Mouse (Mus musculus) heart, postnatal 0 days (tissue): ENCODE measurements around the gene Dnajc2. TPM values are rescaled to one million over a fixed set of nuclear protein-coding genes. Genes with fewer than 3 reads are reported as not detected.

ENCODE experiments used
- ATAC-seq: fragments of 200-750 bp; cut with Nextera tagmentation; 2 replicates; pipeline ENCODE4 v1.8.0; 2017; ENCODE audit warnings: low read depth, moderate number of reproducible peaks, moderate library complexity; ENCODE audit not compliant: insufficient read depth
- DNase-seq: peaks from one replicate; pipeline ENCODE4 v3.0.0-alpha.2; 2016; ENCODE audit warnings: low spot score
- H3K27ac ChIP-seq: fragments of 300-500 bp; sonication (generic); 2 replicates; pipeline ENCODE4 v1.5.1; 2014; ENCODE audit warnings: low read depth, mild to moderate bottlenecking
- H3K27me3 ChIP-seq: fragments of 300-500 bp; sonication (generic); 2 replicates; pipeline ENCODE4 v1.6.1; 2014; ENCODE audit warnings: low read length, mixed read lengths; ENCODE audit not compliant: control insufficient read depth, insufficient read depth
- H3K36me3 ChIP-seq: fragments of 300-500 bp; sonication (generic); replicated peaks from 2 replicates; pipeline ENCODE4 v1.6.1; 2014; ENCODE audit warnings: low read length, mixed read lengths; ENCODE audit not compliant: control insufficient read depth, insufficient read depth
- H3K4me1 ChIP-seq: fragments of 300-500 bp; sonication (generic); 2 replicates; pipeline ENCODE4 v1.6.1; 2014; ENCODE audit warnings: antibody characterized with exemption; ENCODE audit not compliant: control insufficient read depth, insufficient read depth
- H3K4me2 ChIP-seq: fragments of 300-500 bp; sonication (generic); 2 replicates; pipeline ENCODE4 v1.6.1; 2014; ENCODE audit warnings: low read depth, mild to moderate bottlenecking, low read length, moderate library complexity
- H3K4me3 ChIP-seq: fragments of 300-500 bp; sonication (generic); 2 replicates; pipeline ENCODE4 v1.5.1; 2014; ENCODE audit warnings: low read depth, low read length
- H3K9ac ChIP-seq: fragments of 300-500 bp; sonication (generic); replicated peaks from 2 replicates; pipeline ENCODE4 v1.6.1; 2014; ENCODE audit warnings: low read depth, low read length, mixed read lengths
- H3K9me3 ChIP-seq: fragments of 300-500 bp; sonication (generic); replicated peaks from 2 replicates; pipeline ENCODE4 v1.6.1; 2016; ENCODE audit warnings: low read length; ENCODE audit not compliant: control insufficient read depth
- CTCF ChIP-seq: IDR thresholded peaks from 2 replicates; pipeline ENCODE4 v1.5.1; 2016; ENCODE audit warnings: antibody characterized with exemption, control low read depth, low read depth
- EP300 ChIP-seq: IDR thresholded peaks from 2 replicates; pipeline ENCODE4 v1.6.1; 2016; ENCODE audit warnings: antibody characterized with exemption, low read depth
- WGBS: fragments of 180-500 bp; shearing (Covaris S2); extraction: QIAGEN DNeasy Blood & Tissue Kit; methylation state at CpG from one replicate; pipeline ENCODE4 v1.1.7; 2014; 5-methylcytosine and 5-hydroxymethylcytosine counted together
- polyA plus RNA-seq: library from polyadenylated mRNA; unstranded; fragments of >200 nt; fragmentation: Nextera tagmentation; extraction: Ambion mirVana; gene quantifications from 2 replicates; pipeline ENCODE4 v1.2.1, GENCODE M21; 2015
- total RNA-seq: library from RNA; depleted of rRNA; stranded (reverse); fragments of >200 nt; gene quantifications from 2 replicates; pipeline ENCODE4 v1.2.3, GENCODE M21; 2014; ENCODE audit warnings: low replicate concordance

Dnajc2 gene
- total and polyA plus RNA-seq, 2 experiments from 2014 or later = 7.9 to 37.5 TPM

DNA sequence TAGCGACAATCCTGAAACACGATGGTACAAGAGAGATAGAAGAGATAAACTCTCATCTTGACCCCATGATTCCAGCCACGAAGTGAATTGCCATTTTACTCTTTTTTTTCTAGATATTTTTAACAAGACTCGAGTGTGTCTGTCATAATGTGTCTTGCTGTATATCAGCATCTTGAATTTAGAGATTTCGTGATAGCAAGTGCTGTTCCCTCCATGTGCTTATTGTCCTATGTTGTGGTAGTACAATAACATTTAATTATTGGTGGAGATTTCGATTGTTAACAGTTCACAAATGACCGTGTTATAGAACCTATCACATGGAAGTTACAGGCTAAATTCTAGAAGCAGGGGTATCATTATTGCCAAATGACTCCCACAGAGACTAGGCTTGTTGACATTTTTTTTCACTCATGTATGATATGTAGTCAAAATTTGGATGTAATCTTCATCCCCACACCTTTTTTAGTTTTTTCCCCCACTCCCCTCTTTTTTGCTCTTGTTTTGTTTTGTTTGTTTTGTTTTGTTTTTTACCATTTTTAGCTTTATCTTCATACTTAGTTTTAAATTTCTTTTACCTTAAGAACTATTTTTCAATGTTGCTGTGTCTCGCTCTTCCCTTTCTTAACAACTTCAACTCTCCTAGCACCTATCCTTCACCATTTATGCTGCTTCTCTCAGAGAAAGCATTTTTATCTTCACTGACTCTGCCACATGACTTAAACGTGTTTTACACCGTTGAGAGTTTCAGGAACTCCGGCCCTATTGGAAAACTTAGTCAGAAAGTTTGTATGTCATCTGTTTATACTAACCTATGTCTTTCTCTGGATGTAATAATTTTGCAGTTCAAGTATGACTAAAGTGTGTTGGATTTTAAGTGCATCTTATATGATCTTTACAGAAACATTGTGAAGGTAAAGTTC lies 2.4 kb upstream of the Dnajc2 start:
- ATAC-seq (no peak), DNase-seq (no peak)
- Histone ChIP-seq H3K27me3 (no peaks in the 10 kb centered on the region), H3K9ac (peak overlapping the region; percentile 96), H3K36me3 (peaks cover 21% of the 10 kb centered on the region; the same call in 1 of the 2 replicates), H3K4me3 (peak overlapping the region; percentile 92), H3K4me1 (0 out of 2 replicates have a peak, but pooled peaks cover 10% of the 10 kb centered on the region), H3K27ac (peak overlapping the region; percentile 92), H3K4me2 (peak overlapping the region; percentile 93), H3K9me3 (no peaks in the 10 kb centered on the region)
- 29% methylated on average over 11 of the region's 11 CpGs for WGBS
- TF ChIP-seq EP300 (no peak), CTCF (no peak)

- Histone ChIP-seq H3K36me3 (peaks cover 25% of the 10 kb centered on the region), H3K27ac (peak overlapping the region; percentile 92), H3K9ac (peak overlapping the region; percentile 96), H3K4me1 (0 out of 2 replicates have a peak, but pooled peaks cover 10% of the 10 kb centered on the region), H3K4me3 (peak overlapping the region; percentile 92), H3K27me3 (no peaks in the 10 kb centered on the region), H3K9me3 (no peaks in the 10 kb centered on the region), H3K4me2 (peak overlapping the region; percentile 93)
- WGBS = 2% methylated on average over 46 of the region's 51 CpGs
- ATAC-seq (peak; percentile 89), DNase-seq (peak; percentile 88)
- 0 out of 2 replicates have a peak, but pooled peaks have one; percentile 54 for TF ChIP-seq EP300
- no peak for TF ChIP-seq CTCF
Observed at GRCm38 (mm10) chr5:21786258-21787185, 1.5 kb upstream of the Dnajc2 start.

- no peak overlapping the region for H3K9ac ChIP-seq
- no peak for DNase-seq
- no peak for ATAC-seq
- peaks cover 27% of the 10 kb centered on the region for H3K36me3 ChIP-seq
- no peak for TF ChIP-seq EP300
- TF ChIP-seq CTCF = no peak
- H3K27me3 ChIP-seq = no peaks in the 10 kb centered on the region
- 0 out of 2 replicates have a peak, but pooled peaks cover 10% of the 10 kb centered on the region for H3K4me1 ChIP-seq
- no peak overlapping the region for H3K4me3 ChIP-seq
- H3K4me2 ChIP-seq = peak overlapping the region; percentile 93
- 78% methylated on average over 7 of the region's 7 CpGs for WGBS
- H3K9me3 ChIP-seq = no peaks in the 10 kb centered on the region
- peak overlapping the region; percentile 92 for H3K27ac ChIP-seq
Observed at GRCm38 (mm10) chr5:21785776-21786175, 725 bp upstream of the Dnajc2 start.

GRCm38 (mm10) chr5:21784161-21785052 lies 644 bp downstream of the Dnajc2 start:
- Histone ChIP-seq H3K4me3 (peak overlapping the region; percentile 97), H3K9me3 (no peaks in the 10 kb centered on the region), H3K36me3 (peaks cover 29% of the 10 kb centered on the region), H3K4me2 (peak overlapping the region; percentile 93), H3K9ac (peak overlapping the region; percentile 75), H3K4me1 (0 out of 2 replicates have a peak, but pooled peaks cover 10% of the 10 kb centered on the region), H3K27ac (peak overlapping the region; percentile 66), H3K27me3 (no peaks in the 10 kb centered on the region)
- no peak for TF ChIP-seq EP300
- no peak for TF ChIP-seq CTCF
- DNase-seq (no peak), ATAC-seq (peak; percentile 24)
- under 1% methylated on average over 51 of the region's 51 CpGs for WGBS
